Mouse (Mus musculus) T-cell, adult 66 days (primary cell): ENCODE measurements around the gene Hsf2bp. TPM values are rescaled to one million over a fixed set of nuclear protein-coding genes. Genes with fewer than 3 reads are reported as not detected.

Experiments
- total RNA-seq, 2 experiments: library from RNA; stranded (reverse); gene quantifications; 3 replicates in 1 of 2; 4 replicates in 1 of 2; pipeline ENCODE4 v1.2.4; 2023

Hsf2bp gene
- under 1 TPM in 1 of 2 experiments, not detected in 1; 0.80 TPM for total RNA-seq

DNA sequence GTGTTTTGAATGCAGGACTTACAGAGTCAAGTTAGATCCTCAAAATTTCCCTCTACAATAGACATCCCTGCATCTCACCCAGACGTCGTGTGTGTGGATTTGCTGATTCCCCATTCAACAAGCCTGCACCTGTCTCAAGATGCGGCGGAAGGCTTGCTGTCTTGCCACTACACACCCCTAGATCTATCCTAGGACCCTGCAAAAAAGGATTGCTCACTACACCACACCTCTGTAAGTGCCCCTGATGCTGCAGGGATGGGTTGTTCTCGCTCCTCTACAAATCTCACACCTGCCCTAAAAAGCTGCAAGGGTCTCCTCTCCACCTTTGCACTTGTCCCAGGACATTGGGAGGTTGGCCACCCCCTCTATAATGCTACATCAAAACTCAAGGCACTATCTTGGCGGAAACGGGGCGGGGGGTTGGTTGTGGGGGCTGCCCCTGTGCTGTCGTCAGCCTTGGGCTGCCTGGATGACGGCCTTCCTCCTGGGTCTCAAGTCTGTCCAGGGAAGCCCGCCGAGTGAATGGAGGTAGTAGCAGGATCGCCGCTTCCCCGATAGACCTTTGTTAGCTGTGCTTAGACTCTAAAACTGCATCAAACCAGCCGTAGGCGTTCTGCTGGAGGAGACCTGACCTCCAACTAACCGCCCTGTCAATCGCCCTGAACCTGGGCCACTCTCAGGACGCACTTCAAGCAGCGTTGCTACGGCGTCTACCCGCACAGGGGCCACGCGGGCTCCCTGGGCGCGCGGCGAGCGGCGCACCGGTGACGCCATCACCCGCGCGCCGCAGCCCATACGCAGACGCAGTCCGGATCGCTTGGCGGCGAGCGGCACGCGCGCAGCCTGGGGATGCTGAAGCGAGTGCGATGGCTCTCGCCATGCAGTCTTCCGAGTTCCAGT lies at the start of gene Hsf2bp, which contains the start of gene Rrp1b:
Gene Hsf2bp, minus strand, starts transcription at position 741 of the 900 bp plus-strand sequence.
Gene Rrp1b, plus strand, starts transcription at position 492 of the 900 bp plus-strand sequence.

Other genes starting within 250 kb of the Hsf2bp start
- gene Sik1, start 180.5 kb downstream of the Hsf2bp start, total RNA-seq, result 100 to 1,000 TPM; 196 to 206 TPM
- gene Rrp1b, start 249 bp downstream of the Hsf2bp start, total RNA-seq, result 10 to 100 TPM; 55.4 to 78.2 TPM
- under 1 TPM; 0.33 to 0.67 TPM for gene Notch3, start 130.5 kb upstream of the Hsf2bp start, total RNA-seq
- 1 to 10 TPM; 4.8 to 4.9 TPM for gene Ephx3, start 153.2 kb upstream of the Hsf2bp start, total RNA-seq
- gene Brd4, start 248.4 kb upstream of the Hsf2bp start, total RNA-seq, result 100 to 1,000 TPM; 304 to 305 TPM